11 mouse cellular contexts compared by ENCODE assay signal in genomic region chr14:56098940-56099339, GRCm38 (mm10). TPM values are rescaled to one million over a fixed set of nuclear protein-coding genes. Genes with fewer than 3 reads are reported as not detected.
A peak's percentile ranks its signal among the peaks of the same experiment; 100 is the strongest.
DNase-seq lines count a peak whose midpoint lies in the region; ATAC-seq and TF ChIP-seq lines count a peak whose summit lies in the region.
"Had no signal": no experiment of that assay in that cellular context is flagged by ENCODE, and none has a peak within 500 bp of the region (broad histone marks: within the 10 kb centered on the region; RNA-seq: fewer than 3 reads in every experiment).

No protein-coding gene starts in this region.

- peak; percentile 57; the same call in 1 of the 2 replicates for TF ChIP-seq CTCF in forebrain, postnatal 0 days (IDR thresholded peaks at IDR 0.05; ENCODE audit: low read depth)
- peak; percentile 69 for TF ChIP-seq CTCF in lung, postnatal 0 days (IDR thresholded peaks at IDR 0.05)
- TF ChIP-seq CTCF in stomach, postnatal 0 days (IDR thresholded peaks at IDR 0.05; ENCODE audit: low read depth), result peak; percentile 74

- H3K9me3 ChIP-seq in forebrain, postnatal 0 days (ENCODE audit: low read length), result no peaks in the 10 kb centered on the region
- H3K9me3 ChIP-seq in forebrain, embryonic 12.5 days, result no peaks in the 10 kb centered on the region
- no peaks in the 10 kb centered on the region for H3K9me3 ChIP-seq in lung, postnatal 0 days (ENCODE audit: low read length)
- no peaks in the 10 kb centered on the region for H3K9me3 ChIP-seq in stomach, postnatal 0 days (ENCODE audit: control insufficient read depth, low read length)

- H3K27me3 ChIP-seq in forebrain, postnatal 0 days (ENCODE audit: insufficient read depth, low read length), result no peaks in the 10 kb centered on the region
- no peaks in the 10 kb centered on the region for H3K27me3 ChIP-seq in forebrain, embryonic 12.5 days
- H3K27me3 ChIP-seq in lung, postnatal 0 days (replicated peaks; ENCODE audit: insufficient read depth, low read length), result no peaks in the 10 kb centered on the region
- H3K27me3 ChIP-seq in stomach, postnatal 0 days (ENCODE audit: control insufficient read depth, insufficient read depth, low read length), result no peaks in the 10 kb centered on the region

- no peak for TF ChIP-seq EP300 in lung, postnatal 0 days (IDR thresholded peaks at IDR 0.05)
- no peak for TF ChIP-seq EP300 in stomach, postnatal 0 days (optimal IDR thresholded peaks at IDR 0.05)

- H3K9ac ChIP-seq in forebrain, postnatal 0 days, result no peak overlapping the region
- H3K9ac ChIP-seq in forebrain, embryonic 12.5 days, result no peak overlapping the region
- H3K9ac ChIP-seq in lung, postnatal 0 days (replicated peaks; ENCODE audit: low read depth), result no peak overlapping the region
- no peak overlapping the region for H3K9ac ChIP-seq in stomach, postnatal 0 days (ENCODE audit: low read length)

- intact Hi-C loops in heart, postnatal 14 days (cut with DNase I), result no loop called here

- no peak overlapping the region for H3K4me2 ChIP-seq in forebrain, postnatal 0 days (ENCODE audit: low read depth)
- H3K4me2 ChIP-seq in forebrain, embryonic 12.5 days, result no peak overlapping the region
- no peak overlapping the region for H3K4me2 ChIP-seq in lung, postnatal 0 days (replicated peaks; ENCODE audit: low read depth, low read length)
- no peak overlapping the region for H3K4me2 ChIP-seq in stomach, postnatal 0 days (replicated peaks; ENCODE audit: low read depth)

- WGBS in forebrain, postnatal 0 days, result 88% methylated on average over 4 of the region's 4 CpGs
- WGBS in forebrain, embryonic 12.5 days, result 83% methylated on average over 4 of the region's 4 CpGs
- WGBS in lung, postnatal 0 days, result 79% methylated on average over 4 of the region's 4 CpGs
- 76% methylated on average over 4 of the region's 4 CpGs for WGBS in stomach, postnatal 0 days

- no peaks in the 10 kb centered on the region for H3K4me1 ChIP-seq in forebrain, postnatal 0 days (ENCODE audit: insufficient read depth)
- no peaks in the 10 kb centered on the region for H3K4me1 ChIP-seq in forebrain, embryonic 12.5 days
- no peaks in the 10 kb centered on the region for H3K4me1 ChIP-seq in lung, postnatal 0 days (ENCODE audit: insufficient read depth, low read depth, low read length)
- H3K4me1 ChIP-seq in stomach, postnatal 0 days (replicated peaks; ENCODE audit: control insufficient read depth, insufficient read depth), result no peaks in the 10 kb centered on the region

- no peak overlapping the region for H3K4me3 ChIP-seq in forebrain, postnatal 0 days (ENCODE audit: low read depth, low read length)
- H3K4me3 ChIP-seq in forebrain, embryonic 12.5 days (replicated peaks), result no peak overlapping the region
- no peak overlapping the region for H3K4me3 ChIP-seq in lung, postnatal 0 days (ENCODE audit: low read depth, low read length)
- H3K4me3 ChIP-seq in stomach, postnatal 0 days (ENCODE audit: low read depth, low read length), result no peak overlapping the region

- no peak; the same call in 1 of the 2 replicates for ATAC-seq in forebrain, postnatal 0 days
- ATAC-seq in forebrain, embryonic 12.5 days (ENCODE audit: low FRiP score), result no peak
- no peak for ATAC-seq in lung, postnatal 0 days
- no peak for ATAC-seq in stomach, postnatal 0 days (ENCODE audit: low FRiP score, low TSS enrichment)

- H3K27ac ChIP-seq in forebrain, postnatal 0 days (ENCODE audit: low read depth, low read length), result no peak overlapping the region
- H3K27ac ChIP-seq in forebrain, embryonic 12.5 days, result no peak overlapping the region
- no peak overlapping the region for H3K27ac ChIP-seq in lung, postnatal 0 days (ENCODE audit: low read length)
- H3K27ac ChIP-seq in stomach, postnatal 0 days (replicated peaks), result no peak overlapping the region

- H3K36me3 ChIP-seq in forebrain, postnatal 0 days (ENCODE audit: insufficient read depth), result no peaks in the 10 kb centered on the region
- no peaks in the 10 kb centered on the region for H3K36me3 ChIP-seq in forebrain, embryonic 12.5 days (replicated peaks)
- H3K36me3 ChIP-seq in lung, postnatal 0 days (ENCODE audit: insufficient read depth, low read length), result no peaks in the 10 kb centered on the region
- no peaks in the 10 kb centered on the region for H3K36me3 ChIP-seq in stomach, postnatal 0 days (ENCODE audit: control insufficient read depth, insufficient read depth, low read length)

- DNase-seq in forebrain, postnatal 0 days, result no peak
- DNase-seq in lung, postnatal 0 days (ENCODE audit: low spot score), result peak; percentile 35
- no peak for DNase-seq in lung, postnatal 14 days
- DNase-seq in c-Kit-positive CD71-positive TER-119-negative erythroid progenitor cells, embryonic 14.5 days (ENCODE audit: low read depth), result peak; percentile 27
- no peak for DNase-seq in stomach, postnatal 0 days (ENCODE audit: low spot score)
- DNase-seq in urinary bladder, adult 2 months (ENCODE audit: low spot score), result no peak
- no peak for DNase-seq in heart, postnatal 14 days

RNA-seq across cellular contexts. Expression of gene Ctsg, which starts 3.4 kb away (rescaled TPM):
- total RNA-seq in forebrain, postnatal 0 days (2014; rRNA removed), result 0.92 TPM in 1 of 2 replicates, not detected in the other
- polyA plus RNA-seq in forebrain, postnatal 0 days (2015; fragmentation: Nextera tagmentation; extraction: Ambion mirVana), result 0.41 TPM in 1 of 2 replicates, not detected in the other
- polyA plus RNA-seq in forebrain, embryonic 12.5 days (2016; fragmentation: Nextera tagmentation; extraction: Ambion mirVana), result not detected in 2 replicates
- 0.29 and 0.31 TPM in 2 replicates for polyA plus RNA-seq in lung, postnatal 0 days (2015; fragmentation: Nextera tagmentation; extraction: Ambion mirVana)
- polyA plus RNA-seq in stomach, postnatal 0 days (2015; fragmentation: Nextera tagmentation; extraction: Ambion mirVana), result 0.13 and 0.18 TPM in 2 replicates
- polyA plus RNA-seq in urinary bladder, adult 2 months (2012; rRNA removed), result 0.08 TPM in 1 of 2 replicates, not detected in the other
- not detected for total RNA-seq in heart, postnatal 14 days (2021)
- total RNA-seq: gastrocnemius, adult 18-20 months had no signal
- polyA plus RNA-seq: limb, embryonic 11.5 days; neural tube, embryonic 14.5 days had no signal

RNA-seq across cellular contexts. Expression of gene Mcpt8, which starts 13.9 kb away (rescaled TPM):
- not detected in 2 replicates for total RNA-seq in forebrain, postnatal 0 days (2014; rRNA removed)
- polyA plus RNA-seq in forebrain, postnatal 0 days (2015; fragmentation: Nextera tagmentation; extraction: Ambion mirVana), result not detected in 2 replicates
- not detected in 2 replicates for polyA plus RNA-seq in forebrain, embryonic 12.5 days (2016; fragmentation: Nextera tagmentation; extraction: Ambion mirVana)
- polyA plus RNA-seq in lung, postnatal 0 days (2015; fragmentation: Nextera tagmentation; extraction: Ambion mirVana), result 5.0 and 5.6 TPM in 2 replicates
- polyA plus RNA-seq in stomach, postnatal 0 days (2015; fragmentation: Nextera tagmentation; extraction: Ambion mirVana), result 0.16 and 0.30 TPM in 2 replicates
- not detected in 2 replicates for polyA plus RNA-seq in urinary bladder, adult 2 months (2012; rRNA removed)
- not detected for total RNA-seq in heart, postnatal 14 days (2021)
- total RNA-seq: gastrocnemius, adult 18-20 months had no signal
- polyA plus RNA-seq: limb, embryonic 11.5 days; neural tube, embryonic 14.5 days had no signal

RNA-seq across cellular contexts. Expression of gene Gzme, which starts 21.5 kb away (rescaled TPM):
- total RNA-seq in forebrain, postnatal 0 days (2014; rRNA removed), result not detected in 2 replicates
- polyA plus RNA-seq in forebrain, postnatal 0 days (2015; fragmentation: Nextera tagmentation; extraction: Ambion mirVana), result not detected in 2 replicates
- polyA plus RNA-seq in forebrain, embryonic 12.5 days (2016; fragmentation: Nextera tagmentation; extraction: Ambion mirVana), result not detected in 2 replicates
- polyA plus RNA-seq in lung, postnatal 0 days (2015; fragmentation: Nextera tagmentation; extraction: Ambion mirVana), result not detected in 2 replicates
- not detected in 2 replicates for polyA plus RNA-seq in stomach, postnatal 0 days (2015; fragmentation: Nextera tagmentation; extraction: Ambion mirVana)
- polyA plus RNA-seq in urinary bladder, adult 2 months (2012; rRNA removed), result not detected in 2 replicates
- total RNA-seq in heart, postnatal 14 days (2021), result not detected
- total RNA-seq: gastrocnemius, adult 18-20 months had no signal
- polyA plus RNA-seq: limb, embryonic 11.5 days; neural tube, embryonic 14.5 days had no signal

RNA-seq across cellular contexts. Expression of gene Gzmd, which starts 33.5 kb away (rescaled TPM):
- total RNA-seq in forebrain, postnatal 0 days (2014; rRNA removed), result not detected in 2 replicates
- not detected in 2 replicates for polyA plus RNA-seq in forebrain, postnatal 0 days (2015; fragmentation: Nextera tagmentation; extraction: Ambion mirVana)
- not detected in 2 replicates for polyA plus RNA-seq in forebrain, embryonic 12.5 days (2016; fragmentation: Nextera tagmentation; extraction: Ambion mirVana)
- polyA plus RNA-seq in lung, postnatal 0 days (2015; fragmentation: Nextera tagmentation; extraction: Ambion mirVana), result not detected in 2 replicates
- not detected in 2 replicates for polyA plus RNA-seq in stomach, postnatal 0 days (2015; fragmentation: Nextera tagmentation; extraction: Ambion mirVana)
- polyA plus RNA-seq in urinary bladder, adult 2 months (2012; rRNA removed), result not detected in 2 replicates
- total RNA-seq in heart, postnatal 14 days (2021), result not detected
- total RNA-seq: gastrocnemius, adult 18-20 months had no signal
- polyA plus RNA-seq: limb, embryonic 11.5 days; neural tube, embryonic 14.5 days had no signal

RNA-seq across cellular contexts. Expression of gene Mcpt4, which starts 36.8 kb away (rescaled TPM):
- total RNA-seq in forebrain, postnatal 0 days (2014; rRNA removed), result 0.46 TPM in 1 of 2 replicates, not detected in the other
- 0.36 TPM in 1 of 2 replicates, not detected in the other for polyA plus RNA-seq in forebrain, postnatal 0 days (2015; fragmentation: Nextera tagmentation; extraction: Ambion mirVana)
- not detected in 2 replicates for polyA plus RNA-seq in forebrain, embryonic 12.5 days (2016; fragmentation: Nextera tagmentation; extraction: Ambion mirVana)
- polyA plus RNA-seq in lung, postnatal 0 days (2015; fragmentation: Nextera tagmentation; extraction: Ambion mirVana), result 0.54 and 1.5 TPM in 2 replicates
- polyA plus RNA-seq in stomach, postnatal 0 days (2015; fragmentation: Nextera tagmentation; extraction: Ambion mirVana), result 3.7 TPM in 2 replicates
- 6.3 and 8.4 TPM in 2 replicates for polyA plus RNA-seq in urinary bladder, adult 2 months (2012; rRNA removed)
- total RNA-seq in heart, postnatal 14 days (2021), result 1 to 10 TPM; 2.8 to 3.2 TPM
- polyA plus RNA-seq: limb, embryonic 11.5 days; neural tube, embryonic 14.5 days had no signal

Comparison
In these comparisons a context has a peak if more than half of its experiments do, and no peak if none do; other contexts are left out.
1. DNase-seq: peak in lung, postnatal 0 days (single experiment) and c-Kit-positive CD71-positive TER-119-negative erythroid progenitor cells, embryonic 14.5 days (single experiment); none in forebrain, postnatal 0 days (single experiment), lung, postnatal 14 days (single experiment), stomach, postnatal 0 days (single experiment), urinary bladder, adult 2 months (single experiment) and heart, postnatal 14 days (0 of 2).
2. Peak in every context shown above with its lines, with median percentiles within 50 percentile points of each other: CTCF ChIP-seq.